Mouse (Mus musculus) heart, postnatal 0 days (tissue): ENCODE measurements around the gene Prr29.

Source experiments
- CTCF ChIP-seq: IDR thresholded peaks from 2 replicates; pipeline ENCODE4 v1.5.1; 2016; ENCODE audit warnings: antibody characterized with exemption, control low read depth, low read depth
- EP300 ChIP-seq: IDR thresholded peaks from 2 replicates; pipeline ENCODE4 v1.6.1; 2016; ENCODE audit warnings: antibody characterized with exemption, low read depth

DNA sequence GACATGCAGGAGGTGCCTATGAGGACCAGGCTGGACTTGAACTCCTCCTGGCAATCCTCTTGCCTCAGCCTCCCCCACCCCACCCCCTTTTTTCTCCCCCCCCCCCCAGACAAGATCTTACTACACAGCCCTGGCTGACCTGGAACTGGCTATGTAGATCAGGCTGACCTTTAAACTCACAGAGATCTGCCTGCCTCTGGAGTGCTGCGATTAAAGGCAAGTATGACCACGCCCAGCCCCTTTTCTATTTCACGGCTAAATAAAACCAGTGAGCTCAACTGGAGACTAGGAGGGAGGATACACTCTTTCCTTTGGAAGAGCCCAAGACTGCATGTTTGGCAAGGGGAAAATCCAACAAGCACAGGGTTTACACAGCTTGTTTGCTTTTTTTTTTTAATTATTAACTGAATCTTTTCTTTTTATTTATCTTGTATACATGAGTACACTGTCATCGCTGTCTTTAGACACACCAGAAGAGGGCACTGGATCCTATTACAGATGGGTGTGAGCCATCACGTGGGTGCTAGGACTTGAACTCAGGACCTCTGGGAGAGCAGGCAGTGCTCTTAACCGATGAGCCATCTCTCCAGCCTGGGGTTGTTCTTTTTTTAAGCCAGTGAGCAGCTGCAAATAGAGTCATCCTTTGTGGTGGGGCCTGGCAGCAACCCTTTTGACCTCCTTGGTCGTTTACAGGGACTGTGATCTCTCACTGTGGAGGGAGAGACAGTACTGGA is 27.5 kb downstream of the Prr29 start:
- TF ChIP-seq CTCF (no peak), EP300 (no peak)
